Mouse (Mus musculus) subcutaneous adipose tissue, adult 2 months (tissue): ENCODE data around the gene Gm11096. TPM values are rescaled to one million over a fixed set of nuclear protein-coding genes. Genes with fewer than 3 reads are reported as not detected.

Source experiments
- polyA plus RNA-seq: library from polyadenylated mRNA; depleted of rRNA; stranded (reverse); fragments of >200 nt; gene quantifications from 2 replicates; pipeline ENCODE4 v1.2.3, GENCODE M21; 2012; ENCODE audit warnings: low replicate concordance; rRNA removed

The Gm11096 gene
- not detected in 2 replicates for polyA plus RNA-seq

GRCm38 (mm10) chr17:81441463-81441862, at the start of gene Gm11096:
Gene Gm11096 (plus strand): TSS chr17:81441763.

